Mouse (Mus musculus): ENCODE results near the gene Spin2g. TPM values are rescaled to one million over a fixed set of nuclear protein-coding genes. Genes with fewer than 3 reads are reported as not detected.
"Not testable (repeated sequence)": the region's sequence is repeated elsewhere in the genome, so short reads cannot be mapped to it uniquely, and the experiment has no call there.

The Spin2g gene
- polyA plus RNA-seq (2012; rRNA removed), result 0.40 and 0.65 TPM in 2 replicates

- H3K36me3 ChIP-seq (ENCODE audit: control insufficient read depth, insufficient read depth, low read length); H3K4me3 ChIP-seq (ENCODE audit: control insufficient read depth, low read depth, low read length); H3K27me3 ChIP-seq (ENCODE audit: control insufficient read depth, insufficient read depth, low read length); H3K27ac ChIP-seq (ENCODE audit: control insufficient read depth, insufficient read depth, low read depth, low read length); H3K4me1 ChIP-seq (ENCODE audit: control insufficient read depth, insufficient read depth, low read length): not testable (repeated sequence)
These were observed at the start of gene Spin2g for GRCm38 (mm10) chrX:34238633-34239032. Gene Spin2g, minus strand, starts transcription at chrX:34238733.

Other genes starting within 250 kb of the Spin2g start
- not detected in 2 replicates for gene Btbd35f9, start 77.2 kb downstream of the Spin2g start, polyA plus RNA-seq (2012; rRNA removed)
- 0.12 and 0.33 TPM in 2 replicates for gene Btbd35f8, start 211.8 kb upstream of the Spin2g start, polyA plus RNA-seq (2012; rRNA removed)